Mouse (Mus musculus): Measurements from ENCODE around the gene Ccdc34.

- TF ChIP-seq POLR2A (IDR thresholded peaks at IDR 0.05; ENCODE audit: low read depth, low read length) (no peak), CHD1 (IDR thresholded peaks at IDR 0.05; ENCODE audit: low read depth, low read length) (no peak), MYC (IDR thresholded peaks at IDR 0.05; ENCODE audit: low read depth, low read length) (no peak), MEF2A (IDR thresholded peaks at IDR 0.05; ENCODE audit: borderline replicate concordance, low read depth, low read length) (no peak)
Measured at GRCm38 (mm10) chr2:109985560-109985959, 32.1 kb upstream of the Ccdc34 start.
